Mouse (Mus musculus) thymus, adult 2 months (tissue): ENCODE results near the gene Ucp3. TPM values are rescaled to one million over a fixed set of nuclear protein-coding genes. Genes with fewer than 3 reads are reported as not detected.

Experiments used
- DNase-seq: peaks from one replicate; pipeline ENCODE4 v3.0.0; 2021
- H3K27ac ChIP-seq: fragments of 200-500 bp; 2 replicates; pipeline ENCODE4 v1.5.1; 2012; ENCODE audit warnings: low read length, control low read depth; ENCODE audit not compliant: control insufficient read depth, insufficient read depth
- H3K27me3 ChIP-seq: fragments of 200-500 bp; 2 replicates; pipeline ENCODE4 v1.6.1; 2012; ENCODE audit warnings: mild to moderate bottlenecking, low read length, moderate library complexity, mixed read lengths; ENCODE audit not compliant: control insufficient read depth, insufficient read depth
- H3K36me3 ChIP-seq: fragments of 200-500 bp; 2 replicates; pipeline ENCODE4 v1.6.1; 2012; ENCODE audit warnings: mild to moderate bottlenecking, low read length, moderate library complexity; ENCODE audit not compliant: control insufficient read depth, insufficient read depth
- H3K4me1 ChIP-seq: fragments of 200-500 bp; replicated peaks from 2 replicates; pipeline ENCODE4 v1.6.1; 2012; ENCODE audit warnings: low read length; ENCODE audit not compliant: control insufficient read depth, insufficient read depth
- H3K4me3 ChIP-seq: fragments of 200-500 bp; 2 replicates; pipeline ENCODE4 v1.5.1; 2012; ENCODE audit warnings: mild to moderate bottlenecking, low read length, control low read depth, moderate library complexity; ENCODE audit not compliant: control insufficient read depth, insufficient read depth
- CTCF ChIP-seq: fragments of 200-500 bp; IDR thresholded peaks from 2 replicates; pipeline ENCODE4 v1.5.1; 2012; ENCODE audit warnings: mild to moderate bottlenecking, control low read depth, low read length, moderate library complexity, borderline replicate concordance; ENCODE audit not compliant: control insufficient read depth, poor library complexity, insufficient read depth; ENCODE audit errors: extremely low read depth
- POLR2A ChIP-seq: fragments of 200-500 bp; IDR thresholded peaks from 2 replicates; pipeline ENCODE4 v1.6.1; 2012; ENCODE audit warnings: mild to moderate bottlenecking, low read length, control low read depth, moderate library complexity; ENCODE audit not compliant: control insufficient read depth, poor library complexity, insufficient read depth; ENCODE audit errors: extremely low read depth
- WGBS: fragments of 180-500 bp; shearing (Covaris S2); methylation state at CpG from one replicate; pipeline ENCODE4 v1.1.7; 2018; 5-methylcytosine and 5-hydroxymethylcytosine counted together
- polyA plus RNA-seq: library from polyadenylated mRNA; depleted of rRNA; stranded (reverse); fragments of >200 nt; gene quantifications from 2 replicates; pipeline ENCODE4 v1.2.3, GENCODE M21; 2012

The Ucp3 gene
- polyA plus RNA-seq, 1 experiment = 7.0 TPM

DNA sequence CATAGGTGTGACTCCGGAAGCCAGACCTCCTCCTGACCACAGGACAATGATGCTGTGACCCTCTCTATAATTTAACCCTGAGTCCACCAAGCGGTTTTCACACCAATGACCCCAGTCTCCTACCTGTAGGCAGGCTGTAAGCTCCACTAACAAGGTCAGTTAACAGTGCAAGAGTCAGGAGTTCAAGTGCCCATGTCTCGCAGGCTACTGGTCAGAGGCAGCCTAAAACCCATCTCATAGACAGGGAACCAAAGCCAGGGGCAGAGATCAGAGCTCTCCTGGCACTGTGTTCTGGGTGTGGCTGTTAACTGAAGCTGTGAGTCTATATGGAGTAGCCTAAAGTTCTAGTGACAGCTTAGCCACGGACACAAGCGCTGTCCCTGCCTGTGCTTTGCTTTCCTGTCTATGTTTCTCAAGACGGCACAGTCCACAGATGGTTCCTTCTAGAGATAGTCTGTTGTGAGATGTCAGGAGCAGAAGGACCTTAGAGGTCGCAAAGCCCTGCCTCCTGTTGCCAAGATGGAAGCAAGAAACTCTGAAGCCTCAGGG is 29.7 kb downstream of the Ucp3 start:
- peaks cover 30% of the 10 kb centered on the region for H3K4me1 ChIP-seq
- H3K27me3 ChIP-seq = no peaks in the 10 kb centered on the region
- peaks cover 30% of the 10 kb centered on the region for H3K36me3 ChIP-seq
- no peak for TF ChIP-seq CTCF
- no peak for TF ChIP-seq POLR2A
- no peak overlapping the region for H3K4me3 ChIP-seq
- no peak for DNase-seq
- H3K27ac ChIP-seq = no peak overlapping the region
- WGBS = 43% methylated on average over 7 of the region's 7 CpGs

DNA sequence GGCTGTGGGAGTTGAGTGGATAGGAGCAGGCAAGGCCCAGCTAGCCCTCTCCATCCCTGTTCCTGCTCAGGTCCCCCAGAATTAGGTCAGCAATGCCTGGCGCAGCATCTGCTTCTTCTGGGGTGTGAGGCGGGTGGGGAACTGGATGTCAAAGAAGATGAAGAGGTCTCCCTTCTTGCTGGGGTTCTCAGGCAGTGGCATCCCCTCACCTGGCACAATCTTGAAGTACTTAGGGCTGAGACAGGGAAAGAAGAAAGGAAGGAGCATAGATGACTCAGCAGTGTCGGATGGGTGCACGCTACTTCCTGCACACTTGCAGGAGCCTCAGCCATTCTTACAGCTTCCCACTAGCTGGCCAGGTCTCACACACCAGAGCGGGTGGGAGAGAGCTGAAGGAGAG is 30.3 kb downstream of the Ucp3 start:
- peaks cover 23% of the 10 kb centered on the region for H3K36me3 ChIP-seq
- WGBS = 7% methylated on average over 5 of the region's 5 CpGs
- no peaks in the 10 kb centered on the region for H3K27me3 ChIP-seq
- H3K4me3 ChIP-seq = no peak overlapping the region
- DNase-seq = peak; percentile 32
- no peak overlapping the region for H3K27ac ChIP-seq
- TF ChIP-seq CTCF (no peak), POLR2A (0 out of 2 replicates have a peak, but pooled peaks have one; percentile 44)
- H3K4me1 ChIP-seq = peaks cover 23% of the 10 kb centered on the region

DNA sequence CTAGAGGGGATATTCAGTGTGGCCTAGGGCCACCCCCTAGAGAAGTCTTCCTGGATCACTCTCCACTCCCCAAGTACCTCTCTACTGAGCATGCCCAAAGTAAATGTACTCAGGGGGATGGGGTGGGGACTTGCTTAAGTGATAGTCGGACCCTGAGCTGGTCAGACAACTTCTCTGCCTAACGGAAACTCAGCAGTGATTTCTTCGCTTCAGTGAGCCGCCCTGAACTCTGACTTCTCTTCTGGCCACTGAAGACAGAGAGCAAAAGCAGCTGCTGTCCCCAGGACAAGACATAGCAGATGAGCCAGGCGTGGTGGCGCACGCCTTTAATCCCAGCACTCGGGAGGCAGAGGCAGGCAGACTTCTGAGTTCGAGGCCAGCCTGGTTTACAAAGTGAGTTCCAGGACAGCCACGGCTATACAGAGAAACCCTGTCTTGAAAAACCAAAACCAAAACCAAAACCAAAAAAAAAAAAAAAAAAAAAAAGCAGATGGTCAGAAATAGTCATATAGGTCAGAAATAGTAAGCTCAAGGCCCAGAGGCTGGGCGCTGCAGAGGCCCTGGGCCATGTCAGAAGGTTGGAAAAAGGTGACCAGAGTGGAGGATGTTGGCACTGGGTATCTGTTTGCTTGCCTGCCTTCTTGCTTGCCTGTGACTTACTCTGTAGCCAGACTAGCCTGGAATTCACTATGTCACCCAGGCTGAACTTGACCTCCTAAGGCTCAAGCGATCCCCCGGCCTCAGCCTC is 32.1 kb downstream of the Ucp3 start:
- 74% methylated on average over 13 of the region's 13 CpGs for WGBS
- H3K27ac ChIP-seq = no peak overlapping the region
- H3K36me3 ChIP-seq = peaks cover 5% of the 10 kb centered on the region; the same call in 1 of the 2 replicates
- TF ChIP-seq POLR2A (no peak), CTCF (no peak)
- peaks cover 22% of the 10 kb centered on the region for H3K4me1 ChIP-seq
- no peak for DNase-seq
- no peak overlapping the region for H3K4me3 ChIP-seq
- H3K27me3 ChIP-seq = no peaks in the 10 kb centered on the region

DNA sequence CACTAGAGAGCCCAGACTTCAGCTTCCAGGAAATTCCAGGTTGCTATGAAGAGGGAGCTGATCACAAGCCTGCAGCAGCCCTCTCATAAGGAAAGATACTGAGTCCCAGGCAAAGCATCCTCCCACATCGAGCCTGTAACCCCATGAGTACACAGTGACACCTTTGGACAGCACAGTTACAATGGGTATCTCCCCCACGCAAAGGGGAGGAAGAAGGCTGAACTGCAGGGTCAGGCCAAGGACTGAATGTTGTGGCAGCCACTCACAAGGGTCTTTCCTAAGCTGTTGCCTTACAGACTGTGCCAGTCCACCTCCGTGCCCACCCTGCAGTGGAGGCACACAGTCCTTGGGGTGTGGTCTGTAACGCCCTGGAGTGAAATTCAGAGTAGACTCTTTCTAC is 33.7 kb downstream of the Ucp3 start:
- Histone ChIP-seq H3K27ac (no peak overlapping the region), H3K4me1 (peaks cover 26% of the 10 kb centered on the region), H3K27me3 (no peaks in the 10 kb centered on the region), H3K36me3 (no peaks in the 10 kb centered on the region), H3K4me3 (no peak overlapping the region)
- TF ChIP-seq POLR2A = no peak
- TF ChIP-seq CTCF = no peak
- WGBS = 80% methylated on average over 4 of the region's 4 CpGs
- DNase-seq = no peak

DNA sequence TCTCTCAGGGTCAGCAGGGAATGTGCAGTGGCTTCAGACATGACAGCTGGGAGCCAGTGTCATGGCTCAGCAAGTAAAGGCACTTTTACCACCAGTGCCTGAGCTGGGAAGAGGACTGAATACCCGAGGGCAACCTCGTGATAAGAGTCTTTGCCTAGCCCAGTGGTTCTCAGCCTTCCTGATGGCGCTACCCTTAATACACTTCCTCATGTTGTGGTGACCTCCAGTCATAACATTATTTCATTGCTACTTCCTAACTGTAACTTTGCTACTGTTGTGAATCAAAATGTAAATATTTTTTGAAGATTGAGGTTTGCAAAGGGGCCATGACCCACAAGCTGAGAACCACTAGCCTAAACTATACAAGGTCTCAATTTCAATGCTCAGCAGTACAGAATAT is 35.9 kb downstream of the Ucp3 start:
- WGBS = 33% methylated on average over 3 of the region's 3 CpGs
- TF ChIP-seq CTCF (no peak), POLR2A (no peak)
- DNase-seq = no peak

DNA sequence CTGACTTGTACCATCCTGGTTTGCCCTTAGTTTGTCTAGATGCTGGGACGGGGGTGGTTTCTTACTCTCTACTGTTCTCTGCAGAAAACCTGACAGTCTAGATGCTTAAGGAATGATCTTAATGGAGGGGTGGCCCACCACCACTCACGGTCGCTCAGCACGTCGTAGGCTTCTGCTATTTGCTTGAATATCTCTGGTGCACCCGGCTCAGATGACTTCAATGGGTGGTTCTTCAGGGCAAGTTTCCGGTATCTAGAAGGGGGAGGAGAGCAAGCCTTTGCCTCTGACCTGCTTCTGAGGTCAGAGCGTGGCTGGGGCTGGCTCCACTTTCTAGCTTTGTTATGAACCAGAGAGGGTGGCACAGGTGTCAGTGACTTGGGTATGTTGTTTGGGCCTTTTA is 38.8 kb downstream of the Ucp3 start:
- WGBS = 70% methylated on average over 8 of the region's 8 CpGs
- Histone ChIP-seq H3K27me3 (no peaks in the 10 kb centered on the region), H3K4me1 (peaks cover 10% of the 10 kb centered on the region), H3K36me3 (no peaks in the 10 kb centered on the region), H3K4me3 (no peak overlapping the region), H3K27ac (no peak overlapping the region)
- no peak for TF ChIP-seq POLR2A
- no peak for TF ChIP-seq CTCF
- DNase-seq = no peak

More for the DNA sequence above, 35.9 kb downstream of the Ucp3 start:
- Histone ChIP-seq H3K4me3 (no peak overlapping the region), H3K36me3 (no peaks in the 10 kb centered on the region), H3K27me3 (no peaks in the 10 kb centered on the region), H3K4me1 (peaks cover 16% of the 10 kb centered on the region), H3K27ac (no peak overlapping the region)

DNA sequence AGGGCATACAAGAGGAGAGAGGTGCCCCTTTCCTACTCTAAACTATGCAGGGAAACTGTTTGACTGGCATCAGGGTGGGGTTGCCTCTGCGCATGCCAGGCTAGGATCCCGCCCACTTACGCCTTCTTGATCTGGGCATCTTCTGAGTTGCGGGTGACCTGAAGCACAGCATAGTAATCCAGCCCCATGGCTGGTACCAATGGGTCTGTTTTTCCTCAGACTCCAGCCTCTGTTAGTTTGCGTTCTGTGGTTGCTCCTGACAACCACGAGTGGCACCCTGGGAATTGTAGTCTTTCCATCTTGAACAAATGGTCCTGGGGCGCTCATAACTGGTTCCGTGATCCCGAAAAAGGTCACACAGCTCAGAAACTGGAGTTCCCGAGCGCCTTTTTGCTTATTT is 41.8 kb downstream of the Ucp3 start, which contains the start of gene Dnajb13:
Dnajb13 (minus strand) TSS at position 388 of the 400 bp plus-strand sequence.
- no peak within 1 kb of the TSS for H3K27ac ChIP-seq
- peaks cover 10% of the 10 kb centered on the region for H3K4me1 ChIP-seq
- WGBS = 78% methylated on average over 11 of the region's 11 CpGs
- H3K36me3 ChIP-seq = no peaks in the 10 kb centered on the region
- no peak within 1 kb of the TSS for H3K4me3 ChIP-seq
- H3K27me3 ChIP-seq = no peaks in the 10 kb centered on the region
- DNase-seq = no peak
- no peak for TF ChIP-seq CTCF
- no peak for TF ChIP-seq POLR2A
